Mouse (Mus musculus): ENCODE measurements around the gene Nr2c2ap. TPM values are rescaled to one million over a fixed set of nuclear protein-coding genes. Genes with fewer than 3 reads are reported as not detected.

Nr2c2ap gene
- total RNA-seq, 2 experiments from 2014 or later: 5.4 to 7.6 TPM

Small RNA genes within 50 kb of the gene (microRNA-seq; reads per million reads assigned to microRNA genes)
- gene Mir7066: not detected

Other genes with a start within 250 kb of the Nr2c2ap start
- gene Cilp2, start 243.6 kb upstream of the Nr2c2ap start, total RNA-seq (2021): 1 to 10 TPM; 2.8 to 2.9 TPM
- gene Tssk6, start 229.1 kb upstream of the Nr2c2ap start, total RNA-seq (2021): under 1 TPM in 1 of 2 experiments, not detected in 1; 0.20 TPM
- gene Ndufa13, start 228.8 kb upstream of the Nr2c2ap start, total RNA-seq (2021): 100 to 1,000 TPM; 446 to 456 TPM
- 10 to 100 TPM in 1 of 2 experiments, 1 to 10 TPM in 1; 9.6 to 14.8 TPM for gene Yjefn3, start 228.6 kb upstream of the Nr2c2ap start, total RNA-seq (2021)
- 10 to 100 TPM; 34.3 to 35.6 TPM for gene Gatad2a, start 134.9 kb upstream of the Nr2c2ap start, total RNA-seq (2021)
- 10 to 100 TPM; 34.7 to 35.5 TPM for gene Mau2, start 88.6 kb upstream of the Nr2c2ap start, total RNA-seq (2021)
- gene Sugp1, start 88.5 kb upstream of the Nr2c2ap start, total RNA-seq (2021): 10 to 100 TPM; 17.2 to 18.4 TPM
- 1 to 10 TPM; 1.1 to 1.3 TPM for gene Tm6sf2, start 58.4 kb upstream of the Nr2c2ap start, total RNA-seq (2021)
- gene Hapln4, start 47.9 kb upstream of the Nr2c2ap start, total RNA-seq (2021): not detected
- gene Ncan, start 10.5 kb upstream of the Nr2c2ap start, total RNA-seq (2021): under 1 TPM in 1 of 2 experiments, not detected in 1; 0.03 TPM
- 10 to 100 TPM; 20.9 to 21.5 TPM for gene Rfxank, start 7.8 kb downstream of the Nr2c2ap start, total RNA-seq (2021)
- gene Borcs8, start 8.2 kb downstream of the Nr2c2ap start, total RNA-seq (2021): 10 to 100 TPM; 21.2 to 25.5 TPM
- gene Mef2b, start 8.4 kb downstream of the Nr2c2ap start, total RNA-seq (2021): under 1 TPM in 1 of 2 experiments, not detected in 1; 0.31 TPM
- gene Tmem161a, start 41.0 kb downstream of the Nr2c2ap start, total RNA-seq (2021): 10 to 100 TPM; 93.0 to 98.1 TPM
- gene Slc25a42, start 81.0 kb downstream of the Nr2c2ap start, total RNA-seq (2021): 10 to 100 TPM; 48.1 to 48.4 TPM
- 10 to 100 TPM; 38.9 to 41.5 TPM for gene Sugp2, start 102.9 kb downstream of the Nr2c2ap start, total RNA-seq (2021)
- 1 to 10 TPM; 7.6 to 8.0 TPM for gene Armc6, start 103.1 kb downstream of the Nr2c2ap start, total RNA-seq (2021)
- 10 to 100 TPM; 12.0 to 12.3 TPM for gene Homer3, start 151.5 kb downstream of the Nr2c2ap start, total RNA-seq (2021)
- gene Ddx49, start 171.2 kb downstream of the Nr2c2ap start, total RNA-seq (2021): 10 to 100 TPM; 24.7 to 33.8 TPM
- gene Cope, start 171.2 kb downstream of the Nr2c2ap start, total RNA-seq (2021): 100 to 1,000 TPM; 145 to 159 TPM
- under 1 TPM; 0.31 to 0.39 TPM for gene Cers1, start 184.4 kb downstream of the Nr2c2ap start, total RNA-seq (2021)
- under 1 TPM in 1 of 2 experiments, not detected in 1; 0.21 TPM for gene Gdf1, start 198.5 kb downstream of the Nr2c2ap start, total RNA-seq (2021)
- 10 to 100 TPM; 43.2 to 46.3 TPM for gene Upf1, start 221.9 kb downstream of the Nr2c2ap start, total RNA-seq (2021)
- gene Comp, start 242.2 kb downstream of the Nr2c2ap start, total RNA-seq (2021): 1 to 10 TPM; 6.1 to 7.0 TPM